ENCODE assay signal across 26 mouse cellular contexts in the genomic region with DNA sequence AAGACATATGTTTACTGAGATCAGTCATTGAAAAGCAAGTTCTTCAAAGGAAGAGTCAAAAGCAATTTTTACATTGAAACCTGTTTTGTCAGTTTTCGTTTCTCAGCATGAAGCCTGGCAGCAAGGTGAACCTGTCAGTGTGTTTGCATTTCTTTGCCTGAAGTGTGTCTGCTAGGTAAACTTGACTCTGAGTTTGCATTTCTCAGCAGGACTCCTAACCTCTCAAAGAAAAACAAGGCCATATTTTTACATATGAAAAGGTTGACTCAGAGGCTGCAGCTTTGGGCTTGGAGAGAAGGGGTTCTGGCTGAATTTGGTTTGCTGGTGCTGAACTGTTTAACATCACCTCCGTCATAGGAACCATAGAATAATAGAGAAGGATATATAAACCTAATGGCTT. TPM values are rescaled to one million over a fixed set of nuclear protein-coding genes. Genes with fewer than 3 reads are reported as not detected.
"Had no signal": no experiment of that assay in that cellular context is flagged by ENCODE, and none has a peak within 500 bp of the region (broad histone marks: within the 10 kb centered on the region; RNA-seq: fewer than 3 reads in every experiment).

No protein-coding gene starts in this region.

- ATAC-seq: hindbrain, embryonic 16.5 days; inflammation-experienced regulatory T-cells, adult 6 months; intestine, embryonic 15.5 days; intestine, postnatal 0 days; liver, embryonic 12.5 days had no signal

- H3K27ac ChIP-seq: gastrocnemius, adult 2 months; heart, adult 2 months; heart, embryonic 13.5 days; heart, embryonic 15.5 days; hindbrain, embryonic 14.5 days; intestine, embryonic 15.5 days; layer of hippocampus, adult 2 months; limb, embryonic 13.5 days; limb, embryonic 15.5 days; liver, embryonic 12.5 days; liver, embryonic 14.5 days had no signal

- H3K27me3 ChIP-seq: heart, embryonic 13.5 days; heart, embryonic 15.5 days; intestine, embryonic 15.5 days; limb, embryonic 13.5 days; limb, embryonic 15.5 days; liver, embryonic 12.5 days had no signal

- H3K9ac ChIP-seq: heart, embryonic 13.5 days; heart, embryonic 15.5 days; hindbrain, embryonic 14.5 days; intestine, embryonic 15.5 days; limb, embryonic 13.5 days; limb, embryonic 15.5 days; liver, embryonic 12.5 days; liver, embryonic 14.5 days had no signal

- DNase-seq: gastrocnemius, adult 2 months; gastrocnemius, postnatal 14 days; gastrocnemius, postnatal 36 days; heart, adult 11 months; heart, adult 2 months; heart, postnatal 14 days; heart, postnatal 36 days; kidney, adult 18-20 months; kidney, adult 8-10 months; kidney, postnatal 10 days; kidney, postnatal 25 days; kidney, postnatal 4 days; left cerebral cortex, postnatal 4 days had no signal

- H3K9me3 ChIP-seq: heart, embryonic 15.5 days; intestine, embryonic 15.5 days; limb, embryonic 13.5 days; limb, embryonic 15.5 days; liver, embryonic 12.5 days had no signal

- H3K4me3 ChIP-seq: gastrocnemius, adult 2 months; heart, adult 2 months; heart, embryonic 13.5 days; heart, embryonic 15.5 days; intestine, embryonic 15.5 days; layer of hippocampus, adult 2 months; limb, embryonic 13.5 days; limb, embryonic 15.5 days; liver, embryonic 12.5 days had no signal

- H3K4me2 ChIP-seq: heart, embryonic 11.5 days; heart, embryonic 13.5 days; heart, embryonic 15.5 days; hindbrain, embryonic 14.5 days; intestine, embryonic 15.5 days; limb, embryonic 13.5 days; limb, embryonic 15.5 days; liver, embryonic 12.5 days had no signal

- H3K4me1 ChIP-seq: heart, embryonic 13.5 days; heart, embryonic 15.5 days; intestine, embryonic 15.5 days; limb, embryonic 13.5 days; limb, embryonic 15.5 days; liver, embryonic 12.5 days had no signal

- H3K36me3 ChIP-seq: heart, embryonic 13.5 days; heart, embryonic 15.5 days; intestine, embryonic 15.5 days; limb, embryonic 13.5 days; limb, embryonic 15.5 days; liver, embryonic 12.5 days had no signal

RNA-seq across cellular contexts. Expression of gene Peg12, which starts 21.8 kb away (rescaled TPM):
- polyA plus RNA-seq: inflammation-experienced regulatory T-cells, adult 6 months had no signal
